Mouse (Mus musculus) kidney, postnatal 10 days (tissue): ENCODE measurements around the gene Arvcf.

Experiments used
- DNase-seq: peaks from one replicate; pipeline ENCODE4 v3.0.0; 2021; ENCODE audit warnings: mixed read lengths

The Arvcf gene

DNA sequence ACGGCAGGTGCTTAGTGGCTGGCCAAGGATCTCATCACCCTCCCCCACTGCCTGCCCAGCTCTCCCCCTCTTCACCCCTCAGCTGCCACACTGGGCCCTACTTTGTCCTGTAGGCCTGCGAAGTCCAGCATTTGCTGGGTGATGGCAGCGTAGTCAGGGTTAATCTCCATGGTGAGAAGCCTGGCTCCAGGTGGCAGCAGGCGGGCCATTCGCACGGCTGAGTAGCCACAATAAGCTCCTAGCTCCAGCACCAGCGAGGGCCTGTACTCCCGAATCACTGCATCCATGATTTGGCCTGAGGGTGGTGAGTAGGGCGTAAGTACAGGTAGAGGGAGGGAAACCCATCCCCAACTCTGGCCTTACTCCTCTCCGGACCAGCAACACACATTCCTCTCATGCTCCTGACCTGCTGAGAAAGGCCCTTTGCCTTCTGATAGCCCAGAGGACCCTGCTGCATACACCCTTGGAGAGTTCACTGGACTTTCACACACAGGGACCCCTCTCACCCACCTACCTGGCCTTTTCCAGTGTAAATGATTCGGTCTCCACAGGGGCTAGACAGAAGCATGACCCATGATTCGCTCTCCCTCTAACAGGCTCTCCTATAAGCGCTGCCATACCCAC is 63.2 kb downstream of the Arvcf start:
- DNase-seq = peak; percentile 65

DNA sequence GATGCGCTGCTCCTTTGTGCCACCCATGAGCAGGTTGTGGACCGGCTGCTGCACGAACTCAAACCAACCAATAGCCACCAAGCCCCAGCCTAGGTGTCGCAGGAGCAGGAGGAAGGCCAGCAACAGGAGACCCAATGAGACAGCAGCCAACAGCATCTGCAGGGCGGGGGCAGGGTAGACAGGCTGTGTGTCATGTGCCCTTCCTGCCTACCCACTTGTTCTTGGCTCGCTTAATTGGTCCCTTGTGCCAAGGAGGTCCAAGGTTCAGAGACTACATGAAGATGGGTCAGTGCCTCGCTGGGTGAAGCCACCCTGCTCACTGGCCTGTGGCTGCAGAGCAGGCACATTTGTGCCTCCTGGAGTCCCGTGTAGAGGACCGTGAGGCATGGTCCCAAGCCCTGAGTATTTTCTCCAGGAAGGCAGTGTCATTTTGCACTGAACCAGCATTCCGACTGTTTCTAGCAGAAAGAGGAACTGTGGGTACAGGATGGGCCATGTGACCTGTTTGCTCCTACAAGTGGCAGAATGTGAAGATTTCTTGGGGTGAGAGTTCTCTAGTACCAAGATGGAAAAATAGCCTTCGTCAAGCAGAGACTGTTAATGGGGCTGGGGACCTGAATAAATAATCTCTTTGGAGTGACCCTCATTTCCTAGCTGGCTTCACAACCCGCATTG is 64.0 kb downstream of the Arvcf start:
- peak; percentile 82 for DNase-seq

DNA sequence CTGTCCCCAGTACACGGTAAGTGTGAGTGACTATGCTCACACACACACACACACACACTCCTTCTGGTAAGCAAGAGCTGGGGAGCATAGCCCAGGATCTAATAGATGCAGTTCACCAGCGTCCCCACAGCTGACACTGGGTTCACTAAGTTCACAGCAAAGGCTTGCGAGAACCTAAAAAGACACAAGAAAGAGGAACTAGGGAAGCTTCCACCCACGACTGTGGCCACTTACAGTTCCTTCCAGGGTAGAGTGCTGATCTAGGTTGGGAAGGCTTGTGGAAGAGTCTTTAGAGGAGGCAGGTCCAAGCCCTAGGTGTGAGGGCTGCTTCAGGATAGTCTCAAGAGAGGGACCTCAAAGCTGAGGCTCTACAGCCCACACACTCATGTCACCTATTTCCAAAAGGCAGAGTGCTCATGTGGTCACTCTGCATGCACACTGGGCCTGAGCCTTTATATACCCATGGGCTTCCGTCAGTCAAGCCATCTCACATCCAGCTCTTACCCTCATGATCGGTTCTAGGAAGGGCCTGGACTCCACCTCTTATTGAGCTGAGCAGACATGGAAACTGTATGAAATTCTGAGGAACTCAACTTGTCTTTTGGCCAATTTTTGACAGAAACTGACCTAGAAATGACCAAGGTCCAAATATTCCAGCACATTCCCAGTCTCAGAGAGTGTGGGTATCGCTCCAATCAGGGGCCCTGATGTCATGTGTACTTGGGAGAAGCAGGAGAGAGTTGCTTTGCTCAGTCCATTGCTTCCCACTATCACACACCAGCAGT is 65.2 kb downstream of the Arvcf start:
- DNase-seq = peak; percentile 15

DNA sequence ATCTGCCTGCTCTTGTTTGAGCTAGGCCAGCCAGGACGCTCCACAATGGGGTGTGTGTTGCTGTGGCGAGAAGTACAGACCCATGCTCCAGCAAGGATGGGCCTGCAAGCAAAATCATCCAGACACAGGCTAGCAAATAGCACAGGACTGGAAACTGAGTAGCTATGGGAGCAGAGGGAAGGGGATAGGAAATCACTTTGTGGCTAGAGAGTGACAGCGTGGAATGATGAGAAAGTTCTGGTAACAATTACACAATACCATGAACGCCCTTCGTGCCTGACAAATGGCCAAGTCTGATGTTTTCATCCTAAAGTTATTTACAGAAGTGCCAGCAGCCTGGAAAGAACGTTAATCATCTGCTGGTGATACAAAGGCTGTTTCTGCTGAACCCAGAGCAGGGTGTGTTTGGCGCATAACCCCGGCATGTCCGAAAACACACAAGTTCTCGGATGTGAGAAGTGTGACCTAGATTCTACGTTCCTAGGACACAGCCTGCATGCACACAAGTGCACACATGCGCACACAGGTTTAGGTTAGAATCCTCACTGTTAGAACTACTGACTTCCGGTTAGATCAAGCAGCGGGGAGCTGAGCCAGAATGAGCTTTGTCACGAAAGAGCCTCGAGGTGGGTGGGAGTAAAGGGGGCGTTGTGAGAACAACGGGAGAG is 68.2 kb downstream of the Arvcf start:
- DNase-seq = peak; percentile 63

DNA sequence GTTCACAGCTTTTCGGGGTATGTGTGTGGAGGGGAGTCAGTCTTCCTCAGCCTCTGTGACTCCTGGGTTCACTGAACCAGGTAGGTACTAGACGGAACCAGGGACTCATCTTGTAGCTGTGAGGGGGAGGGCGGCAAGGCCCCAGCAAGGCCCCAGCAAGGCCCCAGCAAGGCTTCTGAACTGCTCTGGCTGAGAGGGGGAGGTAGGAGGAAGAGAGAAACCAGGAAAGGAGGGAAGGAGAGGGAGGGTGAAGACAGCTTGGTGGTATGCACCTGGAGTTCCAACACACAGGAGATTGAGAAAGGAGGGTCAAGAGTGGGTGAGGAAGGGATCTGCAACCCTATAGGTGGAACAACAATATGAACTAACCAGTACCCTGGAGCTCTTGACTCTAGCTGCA is 68.9 kb downstream of the Arvcf start:
- DNase-seq = no peak

DNA sequence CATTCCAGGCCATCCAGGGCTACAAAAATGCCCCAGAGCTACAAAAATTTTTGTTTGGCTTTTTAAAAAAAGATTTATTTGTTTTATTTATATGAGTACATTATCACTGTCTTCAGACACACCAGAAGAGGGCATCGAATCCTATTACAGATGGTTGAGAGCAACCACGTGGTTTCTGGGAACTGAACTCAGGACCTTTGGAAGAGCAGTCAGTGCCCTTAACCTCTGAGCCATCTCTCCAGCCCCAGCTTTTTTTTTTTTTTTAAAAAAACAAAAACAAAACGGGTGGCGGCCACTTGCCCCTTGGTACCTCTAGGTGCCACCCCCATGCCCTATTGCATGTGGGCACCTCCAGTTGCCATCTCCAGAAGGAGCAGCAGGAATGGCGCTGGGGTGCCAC is 69.5 kb downstream of the Arvcf start:
- DNase-seq = no peak

DNA sequence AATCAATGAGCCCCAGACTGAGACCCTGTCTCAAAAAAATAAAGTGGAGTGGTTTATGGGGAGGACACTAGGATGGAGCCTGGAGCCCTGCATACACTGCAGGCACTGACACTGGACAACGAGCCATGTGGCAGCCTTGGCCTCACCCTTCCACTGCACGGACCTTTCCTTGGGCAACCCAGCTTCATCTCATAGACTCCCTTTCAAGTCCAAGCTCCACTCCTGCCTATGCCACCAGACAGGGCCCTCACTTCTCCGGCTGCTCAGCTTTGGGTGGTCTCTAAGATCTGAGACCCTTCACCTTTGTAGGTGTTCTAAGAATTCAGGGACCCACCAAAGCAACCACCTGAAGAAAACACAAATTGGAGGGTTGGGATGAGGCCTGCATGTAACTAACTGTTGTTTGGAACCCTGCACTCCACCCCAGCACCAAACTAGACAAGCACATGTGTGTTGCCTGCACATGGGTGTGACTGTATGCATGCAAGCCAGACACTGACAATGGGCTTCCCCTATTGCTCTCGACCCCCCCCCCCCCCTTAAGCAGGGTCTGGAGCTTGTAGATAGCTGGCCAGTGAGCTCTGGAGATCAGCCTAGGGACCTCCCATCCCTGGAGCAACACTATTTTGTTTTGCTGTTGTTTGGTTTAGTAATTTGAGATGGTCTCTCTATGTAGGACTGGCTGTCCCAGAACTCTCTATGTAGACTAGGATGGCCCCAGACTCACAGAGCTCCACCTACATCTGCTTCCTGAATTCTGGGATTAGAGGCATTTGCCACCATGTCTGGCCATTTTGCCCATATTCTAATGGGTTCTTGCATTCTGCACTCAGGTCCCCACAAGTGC is 71.0 kb downstream of the Arvcf start:
- no peak for DNase-seq

DNA sequence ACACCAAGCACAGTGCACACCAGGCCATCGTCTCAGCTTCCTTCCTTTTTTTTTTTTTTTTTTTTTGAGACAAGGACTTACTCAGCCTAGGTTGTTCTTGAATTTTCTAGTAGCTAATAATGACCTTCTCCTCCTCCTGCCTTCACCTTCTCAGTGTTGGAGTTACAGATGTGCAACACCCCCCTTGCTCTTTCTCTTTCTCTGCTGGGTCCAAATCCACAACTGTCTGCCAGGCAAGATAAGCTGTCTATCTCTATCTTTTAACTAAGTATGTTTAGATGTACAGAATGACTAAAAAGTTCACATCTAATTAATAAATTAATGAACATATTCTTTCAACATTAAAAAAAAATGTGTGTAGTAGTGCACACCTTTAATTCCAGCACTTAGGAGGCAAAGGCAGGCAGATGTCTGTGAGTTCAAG is 71.6 kb downstream of the Arvcf start:
- no peak for DNase-seq

DNA sequence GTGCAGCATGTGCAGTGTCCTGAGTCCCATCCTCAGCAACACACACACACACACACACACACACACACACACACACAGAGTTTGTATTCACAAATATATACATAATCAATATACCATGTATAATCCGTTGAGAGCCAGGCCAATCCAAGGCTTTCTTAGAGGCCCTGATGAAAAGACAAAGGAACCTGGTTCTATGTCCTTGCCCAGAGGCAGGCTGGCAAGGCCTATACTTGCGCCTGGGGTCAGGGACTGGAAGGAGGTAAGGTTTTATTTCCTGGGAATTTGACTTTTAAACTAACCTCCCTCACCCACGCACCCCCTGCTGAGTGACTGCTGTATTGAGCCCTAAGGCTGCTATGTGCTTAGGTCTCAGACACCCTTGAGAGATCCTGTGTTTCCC is 72.6 kb downstream of the Arvcf start:
- no peak for DNase-seq

DNA sequence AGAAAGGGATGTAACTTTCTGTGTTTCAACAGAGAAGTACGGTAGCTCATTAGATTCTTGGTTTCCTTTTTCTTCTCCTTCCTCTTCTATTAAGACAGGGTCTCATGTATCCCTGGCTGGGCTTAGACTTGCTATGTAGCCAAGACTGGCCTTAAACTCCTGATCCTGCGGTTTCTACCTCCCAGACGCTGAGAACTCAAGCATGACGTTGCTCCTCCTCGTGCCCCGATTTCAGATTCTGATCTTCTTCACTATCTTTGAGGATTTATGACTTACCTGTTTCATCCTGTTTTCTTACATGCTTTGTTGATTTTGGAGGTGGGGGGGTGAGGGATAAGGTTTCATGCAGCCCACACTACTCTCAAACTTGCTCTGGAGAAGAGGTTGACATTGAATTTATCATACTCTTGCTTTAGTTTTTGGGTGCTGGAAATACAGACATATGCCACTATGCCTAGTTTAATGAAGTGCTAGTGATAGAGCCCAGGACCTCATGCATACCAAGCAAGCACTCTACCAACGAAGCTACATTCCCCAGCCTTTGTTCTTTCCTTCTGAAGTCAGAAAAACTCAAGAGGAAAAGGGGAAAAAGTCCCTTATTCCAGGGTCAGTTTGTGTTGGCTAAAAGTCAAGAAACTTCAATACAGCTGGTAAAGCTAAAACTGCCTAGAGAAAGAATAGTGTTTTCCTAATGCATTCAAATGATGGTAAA is 75.4 kb downstream of the Arvcf start:
- DNase-seq = no peak

DNA sequence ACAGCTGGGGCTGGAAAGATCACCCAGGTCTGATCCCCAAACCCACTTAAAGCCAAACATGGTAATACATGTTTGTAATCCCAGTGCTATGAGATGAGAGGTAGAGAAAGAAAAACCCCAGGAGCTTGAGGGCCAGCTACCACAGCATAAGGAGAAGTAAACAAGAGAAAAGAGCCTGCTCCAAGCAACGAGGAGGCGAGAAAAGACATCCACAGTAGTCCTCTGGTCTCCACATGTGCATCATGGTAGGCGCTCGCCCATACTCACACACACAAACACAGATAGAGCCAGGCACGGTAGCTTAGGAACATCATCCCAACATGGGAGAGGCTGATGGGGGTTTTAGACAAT is 75.9 kb downstream of the Arvcf start:
- no peak for DNase-seq

DNA sequence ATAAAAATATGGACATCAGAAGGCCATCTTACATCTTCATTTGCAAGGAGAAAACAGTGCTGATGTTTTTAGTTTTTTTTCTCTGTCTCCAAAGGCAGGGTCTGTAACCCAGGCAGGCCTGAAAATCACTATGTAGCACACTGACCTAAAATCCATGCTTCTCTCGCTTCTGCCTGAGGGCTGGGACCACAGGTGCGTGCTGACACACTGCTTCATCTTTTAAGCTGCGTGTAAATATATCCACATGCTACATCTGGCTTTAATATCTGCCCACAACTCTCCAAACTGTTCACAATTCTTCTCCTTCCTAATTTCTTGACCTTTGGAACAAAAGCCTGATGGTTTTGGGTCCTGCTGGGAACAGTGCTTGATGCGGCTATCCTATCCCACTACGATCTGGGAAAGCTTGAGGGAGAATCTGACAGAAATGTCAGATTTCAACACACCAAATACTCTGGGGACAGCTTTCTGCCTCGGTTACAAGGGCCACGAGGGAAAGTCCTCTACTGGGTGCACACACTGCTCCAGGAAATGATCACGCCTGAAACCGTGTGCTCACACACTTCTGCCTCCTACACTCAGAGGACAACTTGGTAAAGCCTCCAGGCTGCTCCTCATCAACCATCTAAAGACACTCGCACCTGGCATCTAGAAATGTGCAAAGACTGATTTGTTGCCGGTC is 76.5 kb downstream of the Arvcf start:
- DNase-seq = no peak

DNA sequence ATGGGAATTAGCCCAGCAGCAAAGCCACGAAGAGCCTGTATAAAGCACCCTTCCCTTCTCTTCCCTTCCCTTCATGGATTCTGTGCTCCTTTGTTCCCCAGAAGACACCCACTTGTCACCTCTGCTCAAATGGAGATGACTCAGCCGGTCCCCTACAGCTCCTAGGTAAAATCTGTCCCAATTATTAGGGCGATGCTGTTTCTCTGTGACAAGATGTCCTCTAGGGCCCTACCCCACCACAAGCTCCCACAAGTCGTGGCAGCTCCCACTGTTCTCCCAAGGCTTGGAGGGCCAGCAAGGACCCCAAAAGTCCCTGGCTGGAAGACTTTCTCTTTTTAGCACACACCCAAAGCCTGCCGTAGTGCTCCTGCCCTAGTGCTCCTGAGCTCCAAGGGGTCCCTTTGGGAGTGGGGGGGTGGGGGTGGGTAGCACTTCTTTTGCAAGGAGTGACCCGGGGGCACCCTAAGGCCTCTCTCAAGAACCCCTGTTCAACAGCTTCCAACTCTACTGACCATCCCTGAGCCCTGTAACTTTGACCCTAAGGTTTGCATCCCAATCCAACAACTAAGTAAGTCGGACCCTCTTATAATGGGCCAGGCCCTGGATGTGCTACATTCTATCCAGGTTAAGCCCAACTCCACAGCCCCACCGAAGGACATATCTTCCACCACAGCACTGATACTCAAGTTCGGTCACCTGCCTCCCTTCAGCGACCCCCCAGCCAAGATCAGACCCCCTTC is 77.7 kb downstream of the Arvcf start:
- no peak for DNase-seq

DNA sequence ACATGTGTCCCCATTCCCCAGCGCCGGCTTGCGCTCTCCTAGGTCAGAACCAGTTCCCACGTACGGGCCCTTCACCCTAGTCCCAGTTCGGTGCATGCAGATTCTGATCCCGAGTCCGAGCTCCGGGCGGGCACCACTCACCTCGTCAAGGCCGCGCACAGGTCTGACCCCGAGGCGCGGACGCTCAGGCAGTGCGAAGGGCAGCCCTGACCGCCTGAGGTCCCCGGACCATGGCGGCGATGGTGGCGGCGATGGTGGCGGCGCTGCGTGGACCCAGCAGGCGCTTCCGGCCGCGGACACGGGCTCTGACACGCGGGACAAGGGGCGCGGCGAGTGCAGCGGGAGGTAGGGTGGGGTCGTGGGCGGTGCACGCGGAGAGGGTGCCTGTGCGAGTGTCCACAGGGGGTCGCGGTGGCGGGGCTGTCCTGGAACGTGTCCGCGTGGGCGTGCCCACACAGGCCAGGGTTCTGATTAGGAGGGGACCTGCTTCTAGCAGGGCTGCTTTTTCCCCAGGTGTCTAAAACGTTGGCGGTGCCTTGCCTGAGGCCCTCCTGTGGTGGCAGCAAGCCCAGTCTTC is 78.3 kb downstream of the Arvcf start, which contains the start of gene Txnrd2:
Txnrd2 (plus strand) TSS at position 170 of the 577 bp plus-strand sequence.
- DNase-seq = peak; percentile 84

DNA sequence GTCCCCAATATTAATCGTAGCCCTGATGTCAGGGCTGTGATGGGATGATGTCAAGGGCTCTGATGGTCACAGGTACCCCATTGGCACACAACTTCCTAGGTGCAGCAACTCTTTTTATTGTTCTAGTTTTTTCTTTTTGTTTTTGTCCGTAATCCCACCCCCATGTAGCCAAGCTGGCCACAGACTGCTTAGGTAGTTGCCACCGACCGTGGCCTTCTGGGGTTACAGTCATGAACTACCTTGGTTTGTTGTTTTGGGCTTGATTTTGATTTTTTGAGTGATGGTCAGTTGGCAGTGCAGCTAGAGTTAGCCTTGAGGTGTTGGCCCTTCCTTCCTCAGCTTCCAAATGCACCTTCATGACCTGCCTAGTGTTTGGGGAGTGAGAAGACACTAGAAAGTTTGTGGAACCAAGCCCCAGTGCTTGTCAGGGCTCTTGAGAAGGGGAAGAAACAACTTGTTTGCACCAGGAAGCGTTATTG is 78.9 kb downstream of the Arvcf start, which contains the start of gene Comt:
Comt (minus strand) TSS at position 51 of the 479 bp plus-strand sequence.
- no peak for DNase-seq

DNA sequence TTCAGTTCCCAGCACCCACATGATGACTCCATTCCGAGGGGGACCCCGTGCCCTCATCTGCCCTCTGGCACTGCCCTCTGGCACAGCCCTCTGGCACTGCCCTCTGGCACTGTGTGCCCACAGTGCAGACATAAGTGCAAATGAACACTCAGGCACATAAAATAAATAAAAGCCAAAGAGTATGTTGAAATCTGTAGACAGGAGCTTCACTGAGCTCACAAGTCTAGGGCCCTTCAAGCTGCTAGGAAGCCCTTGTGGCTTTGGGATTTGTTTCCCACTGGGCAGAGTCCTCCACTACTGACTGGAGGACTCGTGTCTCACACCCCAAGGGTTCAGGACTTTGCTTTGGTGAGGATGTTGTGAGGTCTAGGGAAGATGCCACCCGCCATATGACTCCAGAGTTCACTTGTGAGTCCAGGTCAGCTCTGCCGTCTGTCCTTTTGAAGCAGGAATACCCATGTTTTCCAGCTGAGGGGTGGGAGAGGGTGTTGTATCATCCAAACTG is 80.1 kb downstream of the Arvcf start:
- DNase-seq = no peak

DNA sequence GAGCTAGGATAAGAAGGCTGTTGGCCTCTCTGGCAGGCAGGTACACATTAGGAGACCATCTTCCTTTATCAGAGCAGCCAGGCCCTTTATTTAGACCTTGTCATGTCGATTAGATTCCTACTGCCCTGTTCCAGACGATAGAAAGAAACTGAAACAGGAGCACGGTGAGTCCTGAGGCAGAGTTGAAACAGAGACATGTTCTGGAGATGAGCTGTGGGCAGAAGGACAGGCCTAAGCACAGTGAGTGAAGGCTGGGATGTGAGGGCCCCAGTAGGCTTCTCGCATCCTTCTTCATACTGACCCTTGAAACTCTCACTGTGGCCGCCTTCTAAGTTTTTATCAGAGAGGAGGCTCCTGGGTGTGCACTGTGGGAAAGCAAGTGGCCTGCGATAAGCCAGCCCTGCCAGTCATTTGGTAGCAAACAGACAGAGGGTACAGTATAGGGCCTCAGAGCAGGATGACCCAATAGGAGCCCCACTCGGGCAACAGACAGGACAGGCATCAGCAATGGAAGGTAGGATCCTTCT is 80.6 kb downstream of the Arvcf start:
- DNase-seq = no peak

DNA sequence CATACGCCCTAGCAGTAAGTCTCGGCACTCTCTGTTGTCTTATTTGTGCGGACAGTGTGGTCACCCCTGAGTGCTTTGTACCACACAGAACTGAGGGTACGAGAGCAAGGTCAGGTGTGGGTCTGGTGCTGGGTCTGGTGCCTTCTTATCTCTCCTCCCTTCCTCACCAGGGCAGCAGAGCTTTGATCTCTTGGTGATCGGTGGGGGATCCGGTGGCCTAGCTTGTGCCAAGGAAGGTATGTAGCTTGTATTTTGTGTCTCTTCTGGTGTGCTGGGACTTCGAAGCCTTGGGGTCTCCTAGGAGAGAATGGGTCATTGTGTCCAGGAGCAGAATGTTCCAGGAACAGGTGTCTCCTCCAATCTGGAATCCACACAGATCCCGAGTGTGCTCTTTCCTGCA is 81.7 kb downstream of the Arvcf start:
- no peak for DNase-seq

DNA sequence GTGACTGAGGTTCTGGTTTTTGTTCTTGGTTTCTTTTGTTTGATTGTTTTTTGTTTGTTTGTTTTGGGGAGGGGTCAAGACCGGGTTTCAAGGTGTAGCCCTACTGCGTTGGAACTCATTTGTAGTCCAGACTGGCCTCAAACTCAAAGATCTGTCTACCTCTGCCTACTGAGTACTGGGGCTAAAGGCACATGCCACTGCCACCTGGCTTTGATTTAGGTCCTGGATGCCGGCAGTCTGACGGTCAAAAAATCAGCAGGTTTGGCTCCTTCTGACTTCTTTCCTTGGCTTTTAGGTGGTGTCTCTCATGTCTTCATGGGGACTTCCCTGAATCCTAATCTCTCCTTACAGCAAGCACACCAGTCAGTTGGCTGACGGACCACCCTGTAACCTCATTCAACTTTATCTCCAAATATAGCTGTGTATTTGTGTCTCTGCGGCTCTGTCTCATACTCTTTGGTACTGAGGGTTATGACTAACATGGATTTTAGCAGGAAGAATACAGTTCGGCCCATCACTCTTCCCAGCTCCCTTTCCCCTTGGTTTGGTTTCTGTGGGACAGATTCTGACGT is 82.7 kb downstream of the Arvcf start:
- DNase-seq = no peak
